Mouse (Mus musculus): ENCODE data around the gene Vmn1r192. TPM values are rescaled to one million over a fixed set of nuclear protein-coding genes. Genes with fewer than 3 reads are reported as not detected.
"Not testable (repeated sequence)": the region's sequence is repeated elsewhere in the genome, so short reads cannot be mapped to it uniquely, and the experiment has no call there.

The Vmn1r192 gene
- not detected in 2 replicates for polyA plus RNA-seq (2014; fragmentation: Nextera tagmentation; extraction: Ambion mirVana)

- Histone ChIP-seq H3K9me3 (ENCODE audit: control insufficient read depth, low read length) (no peaks in the 10 kb centered on the region), H3K36me3 (ENCODE audit: control insufficient read depth, insufficient read depth, low read length) (no peaks in the 10 kb centered on the region), H3K27ac (ENCODE audit: low read depth, low read length) (no peak within 1 kb of the TSS), H3K4me2 (replicated peaks; ENCODE audit: low read depth, low read length) (no peak within 1 kb of the TSS), H3K4me1 (ENCODE audit: control insufficient read depth, insufficient read depth, low read length) (no peaks in the 10 kb centered on the region), H3K4me3 (ENCODE audit: low read length) (no peak within 1 kb of the TSS), H3K9ac (ENCODE audit: low read depth, low read length) (no peak within 1 kb of the TSS), H3K27me3 (ENCODE audit: control insufficient read depth, insufficient read depth, low read length) (no peaks in the 10 kb centered on the region)
- ATAC-seq (ENCODE audit: low FRiP score, low TSS enrichment): no peak
These were observed at the start of gene Vmn1r192 for GRCm38 (mm10) chr13:22191041-22191440. TSS of gene Vmn1r192 (minus strand) at chr13:22191141.

GRCm38 (mm10) chr13:22223060-22223459, 32.1 kb upstream of the Vmn1r192 start, which contains the start of gene Vmn1r193:
TSS of gene Vmn1r193 (minus strand) at chr13:22223160.
- H3K9me3 ChIP-seq (ENCODE audit: control insufficient read depth, low read length); H3K27ac ChIP-seq (ENCODE audit: low read depth, low read length); H3K9ac ChIP-seq (ENCODE audit: low read depth, low read length); H3K4me1 ChIP-seq (ENCODE audit: control insufficient read depth, insufficient read depth, low read length); ATAC-seq (ENCODE audit: low FRiP score, low TSS enrichment); H3K36me3 ChIP-seq (ENCODE audit: control insufficient read depth, insufficient read depth, low read length); H3K4me3 ChIP-seq (ENCODE audit: low read length); H3K27me3 ChIP-seq (ENCODE audit: control insufficient read depth, insufficient read depth, low read length); H3K4me2 ChIP-seq (replicated peaks; ENCODE audit: low read depth, low read length): not testable (repeated sequence)
- WGBS: 78% methylated on average over 1 of the region's 1 CpGs

GRCm38 (mm10) chr13:22192756-22193155, 1.8 kb upstream of the Vmn1r192 start:
- H3K27me3 ChIP-seq (ENCODE audit: control insufficient read depth, insufficient read depth, low read length); H3K4me2 ChIP-seq (replicated peaks; ENCODE audit: low read depth, low read length); H3K9ac ChIP-seq (ENCODE audit: low read depth, low read length); H3K4me3 ChIP-seq (ENCODE audit: low read length); H3K36me3 ChIP-seq (ENCODE audit: control insufficient read depth, insufficient read depth, low read length); H3K27ac ChIP-seq (ENCODE audit: low read depth, low read length); ATAC-seq (ENCODE audit: low FRiP score, low TSS enrichment); H3K4me1 ChIP-seq (ENCODE audit: control insufficient read depth, insufficient read depth, low read length); H3K9me3 ChIP-seq (ENCODE audit: control insufficient read depth, low read length): not testable (repeated sequence)
- 79% methylated on average over 3 of the region's 3 CpGs for WGBS

- H3K27me3 ChIP-seq (ENCODE audit: control insufficient read depth, insufficient read depth, low read length): no peaks in the 10 kb centered on the region
- no peaks in the 10 kb centered on the region for H3K36me3 ChIP-seq (ENCODE audit: control insufficient read depth, insufficient read depth, low read length)
- H3K4me3 ChIP-seq (ENCODE audit: low read length): no peak overlapping the region
- H3K4me1 ChIP-seq (ENCODE audit: control insufficient read depth, insufficient read depth, low read length): no peaks in the 10 kb centered on the region
- WGBS: 70% methylated on average over 2 of the region's 2 CpGs
- H3K4me2 ChIP-seq (replicated peaks; ENCODE audit: low read depth, low read length): no peak overlapping the region
- H3K9ac ChIP-seq (ENCODE audit: low read depth, low read length): no peak overlapping the region
- H3K9me3 ChIP-seq (ENCODE audit: control insufficient read depth, low read length): no peaks in the 10 kb centered on the region
- no peak overlapping the region for H3K27ac ChIP-seq (ENCODE audit: low read depth, low read length)
- no peak for ATAC-seq (ENCODE audit: low FRiP score, low TSS enrichment)
These were observed 556 bp downstream of the Vmn1r192 start for GRCm38 (mm10) chr13:22190385-22190784.

- ATAC-seq (ENCODE audit: low FRiP score, low TSS enrichment): no peak
- Histone ChIP-seq H3K4me2 (replicated peaks; ENCODE audit: low read depth, low read length) (no peak overlapping the region), H3K36me3 (ENCODE audit: control insufficient read depth, insufficient read depth, low read length) (no peaks in the 10 kb centered on the region), H3K4me3 (ENCODE audit: low read length) (no peak overlapping the region), H3K9ac (ENCODE audit: low read depth, low read length) (no peak overlapping the region), H3K27me3 (ENCODE audit: control insufficient read depth, insufficient read depth, low read length) (no peaks in the 10 kb centered on the region), H3K4me1 (ENCODE audit: control insufficient read depth, insufficient read depth, low read length) (no peaks in the 10 kb centered on the region), H3K27ac (ENCODE audit: low read depth, low read length) (no peak overlapping the region), H3K9me3 (ENCODE audit: control insufficient read depth, low read length) (no peaks in the 10 kb centered on the region)
- 82% methylated on average over 2 of the region's 2 CpGs for WGBS
These were observed 1.6 kb downstream of the Vmn1r192 start for GRCm38 (mm10) chr13:22189313-22189712.

- no peaks in the 10 kb centered on the region for H3K4me1 ChIP-seq (ENCODE audit: control insufficient read depth, insufficient read depth, low read length)
- H3K4me2 ChIP-seq (replicated peaks; ENCODE audit: low read depth, low read length): no peak within 1 kb of the TSS
- H3K36me3 ChIP-seq (ENCODE audit: control insufficient read depth, insufficient read depth, low read length): no peaks in the 10 kb centered on the region
- H3K27me3 ChIP-seq (ENCODE audit: control insufficient read depth, insufficient read depth, low read length): no peaks in the 10 kb centered on the region
- ATAC-seq (ENCODE audit: low FRiP score, low TSS enrichment): no peak
- 78% methylated on average over 1 of the region's 1 CpGs for WGBS
- H3K27ac ChIP-seq (ENCODE audit: low read depth, low read length): no peak within 1 kb of the TSS
- no peak within 1 kb of the TSS for H3K9ac ChIP-seq (ENCODE audit: low read depth, low read length)
- H3K4me3 ChIP-seq (ENCODE audit: low read length): no peak within 1 kb of the TSS
- H3K9me3 ChIP-seq (ENCODE audit: control insufficient read depth, low read length): no peaks in the 10 kb centered on the region
These were observed 7.1 kb downstream of the Vmn1r192 start, which contains the start of gene Vmn1r191 for GRCm38 (mm10) chr13:22183869-22184268. TSS of gene Vmn1r191 (minus strand) at chr13:22183969.

GRCm38 (mm10) chr13:22168416-22168815, 22.5 kb downstream of the Vmn1r192 start:
- H3K4me1 ChIP-seq (ENCODE audit: control insufficient read depth, insufficient read depth, low read length): no peaks in the 10 kb centered on the region
- H3K27ac ChIP-seq (ENCODE audit: low read depth, low read length): no peak overlapping the region
- H3K9ac ChIP-seq (ENCODE audit: low read depth, low read length): no peak overlapping the region
- no peak overlapping the region for H3K4me3 ChIP-seq (ENCODE audit: low read length)
- no peak overlapping the region for H3K4me2 ChIP-seq (replicated peaks; ENCODE audit: low read depth, low read length)
- ATAC-seq (ENCODE audit: low FRiP score, low TSS enrichment): no peak
- 91% methylated on average over 15 of the region's 15 CpGs for WGBS
- no peaks in the 10 kb centered on the region for H3K36me3 ChIP-seq (ENCODE audit: control insufficient read depth, insufficient read depth, low read length)
- H3K9me3 ChIP-seq (ENCODE audit: control insufficient read depth, low read length): peaks cover 6% of the 10 kb centered on the region; the same call in 1 of the 2 replicates
- H3K27me3 ChIP-seq (ENCODE audit: control insufficient read depth, insufficient read depth, low read length): no peaks in the 10 kb centered on the region

- not testable (repeated sequence) for H3K9ac ChIP-seq (ENCODE audit: low read depth, low read length); ATAC-seq (ENCODE audit: low FRiP score, low TSS enrichment); H3K27ac ChIP-seq (ENCODE audit: low read depth, low read length); H3K4me3 ChIP-seq (ENCODE audit: low read length); H3K9me3 ChIP-seq (ENCODE audit: control insufficient read depth, low read length); H3K27me3 ChIP-seq (ENCODE audit: control insufficient read depth, insufficient read depth, low read length); H3K4me1 ChIP-seq (ENCODE audit: control insufficient read depth, insufficient read depth, low read length); H3K36me3 ChIP-seq (ENCODE audit: control insufficient read depth, insufficient read depth, low read length); H3K4me2 ChIP-seq (replicated peaks; ENCODE audit: low read depth, low read length)
- WGBS: 65% methylated on average over 5 of the region's 5 CpGs
These were observed 54.2 kb downstream of the Vmn1r192 start for GRCm38 (mm10) chr13:22136495-22137293.
